Mouse (Mus musculus) c-Kit-positive CD71-negative TER-119-negative erythroid progenitor cells, embryonic 14.5 days (primary cell): ENCODE measurements around the gene Pdrg1.
A peak's percentile ranks its signal among the peaks of the same experiment; 100 is the strongest.

Experiments used
- DNase-seq: peaks from one replicate; pipeline ENCODE4 v3.0.0-alpha.2; 2013; ENCODE audit warnings: low read depth

Gene Pdrg1

GRCm38 (mm10) chr2:153031126-153032082 lies 16.2 kb upstream of the Pdrg1 start, which contains the start of gene Xkr7:
Gene Xkr7, plus strand, starts transcription at chr2:153031852.
- no peak for DNase-seq

GRCm38 (mm10) chr2:153030422-153030821 lies 15.2 kb upstream of the Pdrg1 start:
- no peak for DNase-seq

- no peak for DNase-seq
These were observed 12.3 kb upstream of the Pdrg1 start for GRCm38 (mm10) chr2:153027501-153027900.

GRCm38 (mm10) chr2:153026052-153026451 lies 10.8 kb upstream of the Pdrg1 start:
- no peak for DNase-seq

- no peak for DNase-seq
These were observed 7.6 kb upstream of the Pdrg1 start for GRCm38 (mm10) chr2:153022855-153023254.

GRCm38 (mm10) chr2:153021163-153021562 lies 5.9 kb upstream of the Pdrg1 start:
- DNase-seq: no peak

GRCm38 (mm10) chr2:153019355-153019754 lies 4.1 kb upstream of the Pdrg1 start:
- no peak for DNase-seq

GRCm38 (mm10) chr2:153016786-153017185 lies 1.6 kb upstream of the Pdrg1 start:
- no peak for DNase-seq

- DNase-seq: no peak
These were observed 577 bp upstream of the Pdrg1 start for GRCm38 (mm10) chr2:153015804-153016203.

GRCm38 (mm10) chr2:153013724-153014515 lies 1.3 kb downstream of the Pdrg1 start:
- DNase-seq: no peak

- no peak for DNase-seq
These were observed 5.8 kb downstream of the Pdrg1 start for GRCm38 (mm10) chr2:153009192-153009973.

- no peak for DNase-seq
These were observed 9.2 kb downstream of the Pdrg1 start for GRCm38 (mm10) chr2:153005981-153006380.

- no peak for DNase-seq
These were observed 11.4 kb downstream of the Pdrg1 start for GRCm38 (mm10) chr2:153003681-153004338.

GRCm38 (mm10) chr2:153002492-153003248 lies 12.6 kb downstream of the Pdrg1 start:
- DNase-seq: peak; percentile 28

GRCm38 (mm10) chr2:152997046-152997445 lies 18.2 kb downstream of the Pdrg1 start:
- no peak for DNase-seq

- DNase-seq: no peak
These were observed 23.7 kb downstream of the Pdrg1 start for GRCm38 (mm10) chr2:152991529-152991928.

- DNase-seq: no peak
These were observed 29.6 kb downstream of the Pdrg1 start for GRCm38 (mm10) chr2:152985582-152985981.

- DNase-seq: no peak
These were observed 38.2 kb downstream of the Pdrg1 start for GRCm38 (mm10) chr2:152976991-152977390.

- DNase-seq: no peak
These were observed 49.7 kb downstream of the Pdrg1 start for GRCm38 (mm10) chr2:152965555-152965954.

- peak; percentile 64 for DNase-seq
These were observed 53.0 kb downstream of the Pdrg1 start, which contains the start of gene Ttll9 for GRCm38 (mm10) chr2:152962091-152962793. Gene Ttll9, plus strand, starts transcription at chr2:152962485.
